Mouse (Mus musculus) megakaryocyte, embryonic 14.5 days (primary cell): ENCODE results near the gene Selenoi.

Experiments
- FLI1 ChIP-seq: IDR thresholded peaks from 2 replicates; pipeline ENCODE4 v1.6.1; 2012; ENCODE audit warnings: low read length, inconsistent platforms, mixed read lengths
- GATA1 ChIP-seq: IDR thresholded peaks from 3 replicates; pipeline ENCODE4 v1.6.1; 2012; ENCODE audit warnings: mixed read lengths, low read length, inconsistent platforms, borderline replicate concordance

GRCm38 (mm10) chr5:30233979-30234378, 1.6 kb downstream of the Selenoi start:
- TF ChIP-seq GATA1: no peak
- TF ChIP-seq FLI1: no peak
